Mouse (Mus musculus) myocyte (in vitro differentiated cells): ENCODE data around the gene Gm21083. TPM values are rescaled to one million over a fixed set of nuclear protein-coding genes. Genes with fewer than 3 reads are reported as not detected.

Experiments
- polyA plus RNA-seq: library from polyadenylated mRNA; unstranded; fragments of >200 nt; fragmentation: generic; extraction: Trizol; gene quantifications from one replicate; pipeline ENCODE4 v1.2.1, GENCODE M21; 2012; ENCODE audit warnings: missing spikeins

The Gm21083 gene
- polyA plus RNA-seq, 1 experiment, result not detected

Other genes starting within 250 kb of the Gm21083 start
- gene Gm21149, start 100.8 kb upstream of the Gm21083 start, polyA plus RNA-seq, result not detected
- not detected for gene Gm21190, start 48.1 kb upstream of the Gm21083 start, polyA plus RNA-seq
- not detected for gene Speer4d, start 41.7 kb downstream of the Gm21083 start, polyA plus RNA-seq
- gene 4930572O03Rik, start 79.7 kb downstream of the Gm21083 start, polyA plus RNA-seq, result not detected
- gene Speer4c, start 136.9 kb downstream of the Gm21083 start, polyA plus RNA-seq, result not detected